In the genomic region with DNA sequence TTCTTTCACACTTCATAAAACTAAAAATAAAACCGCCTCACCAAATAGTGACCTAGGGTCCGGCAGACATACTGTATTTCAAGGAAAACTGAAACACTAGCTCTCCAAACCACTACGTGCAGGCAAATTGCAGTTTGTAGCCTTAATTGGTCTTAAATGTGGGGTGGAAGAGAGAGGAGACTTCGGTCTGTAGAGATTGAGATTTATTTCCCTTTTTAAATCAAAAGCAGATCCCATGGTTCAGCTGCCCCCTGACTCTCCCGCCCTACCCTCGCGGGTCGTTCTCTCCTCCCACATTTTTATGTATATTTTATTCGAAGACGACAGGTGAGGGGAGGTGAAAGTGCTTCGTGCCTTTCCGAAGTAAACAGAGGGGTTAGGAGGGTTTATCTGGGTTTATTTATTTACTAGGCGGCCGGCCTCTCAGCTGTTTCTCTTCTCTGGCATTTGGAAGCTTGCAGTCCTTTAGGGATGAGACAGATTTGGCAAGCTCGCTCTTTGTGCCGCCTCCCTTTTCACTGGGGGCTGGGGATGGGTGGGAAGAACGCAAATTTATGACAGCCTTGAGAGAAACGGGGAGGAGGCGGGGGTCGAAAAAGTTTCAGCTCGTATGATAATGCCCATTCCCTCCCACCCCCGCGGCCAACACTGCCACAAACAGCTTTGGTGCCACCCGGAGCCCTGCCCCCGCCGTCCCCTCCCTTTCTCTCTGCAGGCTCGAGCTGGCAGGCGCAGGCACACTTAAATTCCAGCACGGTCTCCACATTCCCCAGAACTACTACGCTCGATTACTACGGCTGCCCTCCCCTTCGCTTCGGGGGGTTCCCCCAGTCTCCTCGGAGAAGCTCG, we compare ENCODE assay signal across 8 mouse cellular contexts. TPM values are rescaled to one million over a fixed set of nuclear protein-coding genes. Genes with fewer than 3 reads are reported as not detected.
DNase-seq lines count a peak whose midpoint lies in the region; ATAC-seq and TF ChIP-seq lines count a peak whose summit lies in the region.

No protein-coding gene starts in this region.

- 1% methylated on average over 36 of the region's 36 CpGs for WGBS in lung, embryonic 14.5 days
- WGBS in hindbrain, embryonic 13.5 days, result 3% methylated on average over 36 of the region's 36 CpGs
- 3% methylated on average over 36 of the region's 36 CpGs for WGBS in liver, embryonic 15.5 days (ENCODE audit: insufficient replicate concordance)

- H3K9me3 ChIP-seq in lung, embryonic 14.5 days (ENCODE audit: low read depth, low read length), result no peaks in the 10 kb centered on the region
- no peaks in the 10 kb centered on the region for H3K9me3 ChIP-seq in hindbrain, embryonic 13.5 days
- H3K9me3 ChIP-seq in liver, embryonic 15.5 days (replicated peaks), result no peaks in the 10 kb centered on the region

- H3K27me3 ChIP-seq in lung, embryonic 14.5 days (ENCODE audit: insufficient read depth, low read length), result no peaks in the 10 kb centered on the region
- peaks cover 45% of the 10 kb centered on the region for H3K27me3 ChIP-seq in hindbrain, embryonic 13.5 days
- peaks cover 76% of the 10 kb centered on the region for H3K27me3 ChIP-seq in liver, embryonic 15.5 days
- H3K27me3 ChIP-seq in splenic B cell, adult 2 months (ENCODE audit: control insufficient read depth, insufficient read depth, low read length, poor library complexity, severe bottlenecking), result no peaks in the 10 kb centered on the region

- H3K4me3 ChIP-seq in lung, embryonic 14.5 days (ENCODE audit: low read depth, low read length), result peak overlapping the region; percentile 72
- peak overlapping the region; percentile 80 for H3K4me3 ChIP-seq in hindbrain, embryonic 13.5 days
- H3K4me3 ChIP-seq in liver, embryonic 15.5 days (replicated peaks), result peak overlapping the region; percentile 65

- no peak for TF ChIP-seq CTCF in lung, embryonic 14.5 days (IDR thresholded peaks at IDR 0.05; ENCODE audit: low read depth)

- peak overlapping the region; percentile 95 for H3K27ac ChIP-seq in lung, embryonic 14.5 days (ENCODE audit: low read depth)
- H3K27ac ChIP-seq in hindbrain, embryonic 13.5 days, result peak overlapping the region; percentile 94
- H3K27ac ChIP-seq in liver, embryonic 15.5 days (replicated peaks), result peak overlapping the region; percentile 59

- no peaks in the 10 kb centered on the region for H3K36me3 ChIP-seq in lung, embryonic 14.5 days (ENCODE audit: insufficient read depth)
- no peaks in the 10 kb centered on the region for H3K36me3 ChIP-seq in hindbrain, embryonic 13.5 days
- H3K36me3 ChIP-seq in liver, embryonic 15.5 days (replicated peaks), result no peaks in the 10 kb centered on the region
- H3K36me3 ChIP-seq in splenic B cell, adult 2 months (ENCODE audit: control insufficient read depth, insufficient read depth, low read length, poor library complexity, severe bottlenecking), result no peaks in the 10 kb centered on the region

- peak; percentile 60 for DNase-seq in lung, embryonic 14.5 days
- no peak for DNase-seq in lung, adult 18-20 months
- DNase-seq in embryo, embryonic 10.5 days (ENCODE audit: low spot score), result peak; percentile 46
- DNase-seq in splenic B cell, adult 2 months (ENCODE audit: low read depth, low spot score), result peak; percentile 2
- no peak for DNase-seq in left cerebral cortex, adult 9 months (ENCODE audit: low spot score in 2 of 2)
- DNase-seq in retina, embryonic 14.5 days (ENCODE audit: low spot score), result no peak

- H3K4me2 ChIP-seq in lung, embryonic 14.5 days, result peak overlapping the region; percentile 94
- peak overlapping the region; percentile 98 for H3K4me2 ChIP-seq in hindbrain, embryonic 13.5 days
- H3K4me2 ChIP-seq in liver, embryonic 15.5 days, result peak overlapping the region; percentile 94

- H3K9ac ChIP-seq in lung, embryonic 14.5 days, result peak overlapping the region; percentile 59
- H3K9ac ChIP-seq in hindbrain, embryonic 13.5 days, result peak overlapping the region; percentile 81
- H3K9ac ChIP-seq in liver, embryonic 15.5 days, result peak overlapping the region; percentile 55

- H3K4me1 ChIP-seq in lung, embryonic 14.5 days (ENCODE audit: insufficient read depth), result peaks cover 5% of the 10 kb centered on the region
- H3K4me1 ChIP-seq in hindbrain, embryonic 13.5 days (replicated peaks), result peaks cover 28% of the 10 kb centered on the region
- peaks cover 29% of the 10 kb centered on the region for H3K4me1 ChIP-seq in liver, embryonic 15.5 days (replicated peaks)

- ATAC-seq in lung, embryonic 14.5 days (ENCODE audit: insufficient read depth), result peak; percentile 58
- peak; percentile 76 for ATAC-seq in hindbrain, embryonic 13.5 days (ENCODE audit: low FRiP score)
- peak; percentile 27 for ATAC-seq in liver, embryonic 15.5 days (ENCODE audit: insufficient read depth)

RNA-seq across cellular contexts. Expression of a gene that starts 0.7 kb away (rescaled TPM):
- polyA plus RNA-seq in lung, embryonic 14.5 days (2014; fragmentation: Nextera tagmentation; extraction: Ambion mirVana), result 45.6 and 48.2 TPM in 2 replicates
- 85.3 and 95.5 TPM in 2 replicates for polyA plus RNA-seq in hindbrain, embryonic 13.5 days (2015; fragmentation: Nextera tagmentation; extraction: Ambion mirVana)
- polyA plus RNA-seq in liver, embryonic 15.5 days (2015; fragmentation: Nextera tagmentation; extraction: Ambion mirVana), result 3.7 and 5.1 TPM in 2 replicates

Comparison
In these comparisons a context has a peak if more than half of its experiments do, and no peak if none do; other contexts are left out.
1. DNase-seq: peak in lung, embryonic 14.5 days (single experiment), embryo, embryonic 10.5 days (single experiment) and splenic B cell, adult 2 months (single experiment); none in lung, adult 18-20 months (0 of 2), left cerebral cortex, adult 9 months (0 of 2) and retina, embryonic 14.5 days (single experiment).
2. Peak in every context shown above with its lines, with median percentiles within 50 percentile points of each other: ATAC-seq, H3K27ac ChIP-seq, H3K4me2 ChIP-seq, H3K4me3 ChIP-seq and H3K9ac ChIP-seq.